Mouse (Mus musculus): Measurements from ENCODE around the gene Per3. TPM values are rescaled to one million over a fixed set of nuclear protein-coding genes. Genes with fewer than 3 reads are reported as not detected.

Gene Per3
- polyA plus RNA-seq, 1 experiment from 2014 or later: 6.9 TPM

DNA sequence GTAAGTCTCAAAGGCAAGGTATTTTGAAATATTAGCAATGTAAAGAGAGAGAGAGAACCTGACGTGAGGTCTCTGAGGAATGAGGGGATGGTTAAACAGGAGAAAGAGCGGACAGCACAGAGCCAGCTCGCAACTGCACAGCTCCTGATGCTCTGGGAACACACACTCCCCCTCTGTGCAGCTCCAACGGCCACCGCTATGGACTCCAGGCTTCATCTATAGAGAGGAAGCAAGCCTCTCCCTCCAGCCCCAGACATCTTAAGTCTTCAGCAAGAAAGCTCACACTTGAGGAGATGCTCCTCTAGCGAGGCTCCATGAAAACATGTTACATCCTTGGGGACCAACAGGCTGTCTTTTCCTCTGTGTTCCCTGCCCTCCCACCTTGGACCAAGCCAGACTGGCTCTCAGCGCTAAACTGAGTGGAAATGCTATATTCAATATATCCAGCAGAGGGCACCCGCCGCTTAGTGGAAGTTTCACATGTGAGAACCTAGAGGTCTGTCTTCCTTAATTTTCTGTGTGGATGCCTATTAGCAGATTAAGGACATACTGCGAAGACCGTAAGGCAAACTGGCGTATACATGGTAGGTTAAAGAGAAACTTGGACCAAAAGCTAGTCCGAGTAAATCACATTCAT is 28.8 kb upstream of the Per3 start:
- Histone ChIP-seq H3K27ac (ENCODE audit: low read length) (no peak overlapping the region), H3K27me3 (ENCODE audit: control insufficient read depth, insufficient read depth, low read length) (no peaks in the 10 kb centered on the region), H3K9me3 (replicated peaks; ENCODE audit: control insufficient read depth, low read length) (no peaks in the 10 kb centered on the region), H3K36me3 (ENCODE audit: control insufficient read depth, insufficient read depth) (peaks cover 23% of the 10 kb centered on the region), H3K4me3 (ENCODE audit: low read length) (no peak overlapping the region), H3K4me2 (ENCODE audit: low read depth, low read length) (no peak overlapping the region), H3K4me1 (ENCODE audit: control insufficient read depth, insufficient read depth, low read length) (peaks cover 9% of the 10 kb centered on the region; the same call in 1 of the 2 replicates), H3K9ac (ENCODE audit: low read length) (no peak overlapping the region)
- 50% methylated on average over 13 of the region's 13 CpGs for WGBS
- peak; percentile 23; the same call in 1 of the 2 replicates for ATAC-seq (replicated peaks; ENCODE audit: extremely low read depth, insufficient read depth, low FRiP score)

DNA sequence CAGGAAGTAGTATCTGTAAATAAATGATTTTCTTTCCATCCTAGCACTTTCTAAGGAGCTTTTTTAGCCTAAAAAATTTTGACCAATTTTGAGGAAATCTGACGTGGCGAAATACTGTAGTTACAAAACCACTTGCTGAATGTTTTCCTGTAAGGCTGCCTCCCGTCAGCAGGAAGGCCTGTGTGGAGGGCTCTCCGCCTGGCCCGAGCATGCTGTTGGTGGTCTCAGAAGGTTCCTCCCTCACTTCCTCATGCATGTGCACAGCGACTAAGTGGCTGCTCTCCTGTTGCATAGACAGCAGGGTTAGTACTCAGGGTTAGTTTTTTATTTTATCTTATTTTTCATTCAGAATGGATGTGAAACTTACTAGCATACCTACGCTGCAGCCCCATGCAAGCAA is 26.5 kb upstream of the Per3 start:
- Histone ChIP-seq H3K4me2 (ENCODE audit: low read depth, low read length) (no peak overlapping the region), H3K36me3 (ENCODE audit: control insufficient read depth, insufficient read depth) (peaks cover 10% of the 10 kb centered on the region), H3K27me3 (ENCODE audit: control insufficient read depth, insufficient read depth, low read length) (no peaks in the 10 kb centered on the region), H3K9ac (ENCODE audit: low read length) (no peak overlapping the region), H3K4me1 (ENCODE audit: control insufficient read depth, insufficient read depth, low read length) (peaks cover 9% of the 10 kb centered on the region; the same call in 1 of the 2 replicates), H3K9me3 (replicated peaks; ENCODE audit: control insufficient read depth, low read length) (no peaks in the 10 kb centered on the region), H3K4me3 (ENCODE audit: low read length) (no peak overlapping the region), H3K27ac (ENCODE audit: low read length) (no peak overlapping the region)
- ATAC-seq (replicated peaks; ENCODE audit: extremely low read depth, insufficient read depth, low FRiP score): no peak
- 74% methylated on average over 7 of the region's 7 CpGs for WGBS

DNA sequence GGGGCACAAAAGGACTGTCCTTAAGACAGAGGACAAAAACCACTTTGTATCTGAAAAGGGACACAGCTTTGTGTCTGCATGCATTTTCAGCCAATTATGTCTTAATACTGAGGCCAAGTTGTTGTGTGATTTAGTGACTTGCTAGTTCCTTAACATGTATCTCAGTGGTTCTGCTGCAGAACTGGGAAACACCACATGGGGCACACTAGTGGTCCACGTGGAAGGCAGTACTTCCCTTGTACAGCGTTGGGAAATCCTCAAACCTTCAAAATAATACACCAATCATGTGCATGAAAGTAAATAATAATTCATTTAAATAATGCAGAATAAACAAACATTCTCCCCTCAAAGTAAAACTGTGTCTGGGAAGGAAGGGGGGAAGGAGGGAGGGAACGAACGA is 24.3 kb upstream of the Per3 start:
- Histone ChIP-seq H3K27ac (ENCODE audit: low read length) (no peak overlapping the region), H3K9me3 (replicated peaks; ENCODE audit: control insufficient read depth, low read length) (no peaks in the 10 kb centered on the region), H3K9ac (ENCODE audit: low read length) (no peak overlapping the region), H3K4me2 (ENCODE audit: low read depth, low read length) (no peak overlapping the region), H3K27me3 (ENCODE audit: control insufficient read depth, insufficient read depth, low read length) (no peaks in the 10 kb centered on the region), H3K36me3 (ENCODE audit: control insufficient read depth, insufficient read depth) (peaks cover 10% of the 10 kb centered on the region), H3K4me3 (ENCODE audit: low read length) (no peak overlapping the region), H3K4me1 (ENCODE audit: control insufficient read depth, insufficient read depth, low read length) (0 out of 2 replicates have a peak, but pooled peaks cover under 1% of the 10 kb centered on the region)
- no peak for ATAC-seq (replicated peaks; ENCODE audit: extremely low read depth, insufficient read depth, low FRiP score)
- 63% methylated on average over 4 of the region's 4 CpGs for WGBS

DNA sequence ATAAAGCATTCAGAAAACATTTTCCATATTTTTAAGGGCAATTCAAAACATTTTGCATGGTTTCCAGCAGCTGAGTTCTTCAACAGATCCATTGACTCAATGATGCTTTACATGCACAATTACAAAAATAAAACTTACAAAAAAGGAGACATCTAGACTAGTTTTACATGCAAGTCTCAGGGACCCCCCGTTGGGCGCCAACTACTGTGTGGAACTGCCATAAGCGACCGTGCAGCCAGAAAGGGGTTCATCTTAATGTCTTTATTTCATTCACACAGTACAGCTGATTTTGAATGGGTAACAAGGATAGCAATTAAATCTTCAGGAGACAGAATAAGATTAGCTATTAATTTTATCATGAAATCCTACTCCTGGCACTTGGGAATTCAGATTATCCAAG is 15.1 kb upstream of the Per3 start:
- 96% methylated on average over 4 of the region's 4 CpGs for WGBS

DNA sequence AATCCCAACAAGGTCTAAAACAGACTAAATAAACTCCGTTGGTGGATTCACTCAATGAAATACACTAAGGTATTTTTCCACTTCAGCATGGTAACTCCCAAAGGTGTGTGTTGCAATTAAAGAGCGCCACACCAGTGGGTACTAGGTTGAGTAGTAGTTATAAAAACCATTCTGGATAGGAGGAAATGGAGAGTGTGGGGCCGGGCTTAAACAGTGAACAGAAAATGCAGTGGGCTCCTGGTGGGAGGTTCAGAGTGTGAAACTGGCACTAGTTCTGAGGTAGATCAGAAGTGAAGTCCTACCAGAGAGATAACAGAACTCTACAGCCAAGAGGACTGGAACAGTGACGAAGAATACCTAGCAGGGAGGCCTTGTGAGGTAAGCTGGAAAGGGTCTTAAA is 14.2 kb upstream of the Per3 start:
- peaks cover 15% of the 10 kb centered on the region for H3K36me3 ChIP-seq (ENCODE audit: control insufficient read depth, insufficient read depth)
- H3K4me2 ChIP-seq (ENCODE audit: low read depth, low read length): peak overlapping the region; percentile 66
- no peaks in the 10 kb centered on the region for H3K9me3 ChIP-seq (replicated peaks; ENCODE audit: control insufficient read depth, low read length)
- no peaks in the 10 kb centered on the region for H3K27me3 ChIP-seq (ENCODE audit: control insufficient read depth, insufficient read depth, low read length)
- H3K4me1 ChIP-seq (ENCODE audit: control insufficient read depth, insufficient read depth, low read length): peaks cover 5% of the 10 kb centered on the region
- ATAC-seq (replicated peaks; ENCODE audit: extremely low read depth, insufficient read depth, low FRiP score): no peak
- WGBS: 79% methylated on average over 4 of the region's 4 CpGs
- no peak overlapping the region; the same call in 1 of the 2 replicates for H3K4me3 ChIP-seq (ENCODE audit: low read length)
- no peak overlapping the region for H3K9ac ChIP-seq (ENCODE audit: low read length)
- H3K27ac ChIP-seq (ENCODE audit: low read length): peak overlapping the region; percentile 74

More for the DNA sequence above, 15.1 kb upstream of the Per3 start:
- Histone ChIP-seq H3K4me2 (ENCODE audit: low read depth, low read length) (no peak overlapping the region), H3K4me1 (ENCODE audit: control insufficient read depth, insufficient read depth, low read length) (peaks cover 5% of the 10 kb centered on the region), H3K4me3 (ENCODE audit: low read length) (no peak overlapping the region), H3K27me3 (ENCODE audit: control insufficient read depth, insufficient read depth, low read length) (no peaks in the 10 kb centered on the region), H3K36me3 (ENCODE audit: control insufficient read depth, insufficient read depth) (peaks cover 12% of the 10 kb centered on the region), H3K9me3 (replicated peaks; ENCODE audit: control insufficient read depth, low read length) (no peaks in the 10 kb centered on the region), H3K9ac (ENCODE audit: low read length) (no peak overlapping the region), H3K27ac (ENCODE audit: low read length) (no peak overlapping the region)
- no peak for ATAC-seq (replicated peaks; ENCODE audit: extremely low read depth, insufficient read depth, low FRiP score)

DNA sequence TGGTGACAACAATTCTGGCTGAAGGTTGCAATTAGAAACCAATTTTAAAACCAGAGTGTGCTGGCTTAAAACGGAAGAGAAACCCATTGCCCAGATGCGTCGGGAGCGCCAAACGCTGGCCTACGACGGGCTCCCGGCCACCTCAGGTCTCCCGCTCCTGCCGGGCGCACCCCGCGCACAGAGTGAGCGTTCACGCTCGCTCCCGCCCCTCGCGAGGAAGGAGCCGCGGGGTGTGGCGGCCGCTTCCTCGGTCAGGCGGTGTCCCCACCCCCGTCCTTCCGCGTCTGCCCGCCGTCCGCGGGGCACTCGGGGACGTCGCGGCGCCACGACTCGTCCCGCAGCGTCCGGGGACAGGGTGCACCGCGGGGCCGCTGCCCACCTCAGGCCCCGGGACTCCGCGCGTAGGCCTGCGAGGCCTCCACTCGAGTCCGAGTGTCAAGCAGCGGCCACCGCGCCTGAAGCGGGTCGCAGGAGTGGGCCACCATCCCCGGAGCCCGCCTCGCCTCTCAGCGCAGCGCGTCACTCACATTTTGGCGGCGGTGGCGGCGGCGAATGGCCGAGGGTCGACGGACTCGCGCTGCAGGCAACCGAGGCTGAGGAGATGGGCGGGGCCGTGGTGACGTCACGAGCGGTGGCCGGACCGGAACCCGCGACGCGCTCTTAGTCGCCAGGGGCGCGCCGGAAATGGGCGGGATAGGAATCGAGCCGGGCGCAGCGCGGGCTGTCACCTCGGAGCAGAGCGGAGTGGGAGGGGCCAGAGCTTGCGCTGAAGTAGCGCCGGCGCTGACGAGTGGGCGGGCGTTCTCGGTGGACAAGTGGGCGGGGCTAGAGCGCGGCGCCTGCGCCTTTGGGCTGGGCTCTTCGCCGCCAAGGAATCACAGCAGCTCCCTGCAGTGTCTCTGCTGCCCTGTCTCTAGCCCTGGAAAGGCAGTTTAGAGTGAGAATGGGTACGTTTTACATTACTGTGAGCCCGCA is 13.2 kb upstream of the Per3 start, which contains the start of gene Vamp3:
Gene Vamp3, minus strand, starts transcription at position 617 of the 975 bp plus-strand sequence.
- ATAC-seq (replicated peaks; ENCODE audit: extremely low read depth, insufficient read depth, low FRiP score): peak; percentile 100
- H3K9me3 ChIP-seq (replicated peaks; ENCODE audit: control insufficient read depth, low read length): no peaks in the 10 kb centered on the region
- H3K36me3 ChIP-seq (ENCODE audit: control insufficient read depth, insufficient read depth): peaks cover 21% of the 10 kb centered on the region
- H3K4me1 ChIP-seq (ENCODE audit: control insufficient read depth, insufficient read depth, low read length): peaks cover 5% of the 10 kb centered on the region
- WGBS: under 1% methylated on average over 111 of the region's 114 CpGs
- peak within 1 kb of the TSS; percentile 93 for H3K9ac ChIP-seq (ENCODE audit: low read length)
- no peaks in the 10 kb centered on the region for H3K27me3 ChIP-seq (ENCODE audit: control insufficient read depth, insufficient read depth, low read length)
- peak within 1 kb of the TSS; percentile 97 for H3K27ac ChIP-seq (ENCODE audit: low read length)
- H3K4me3 ChIP-seq (ENCODE audit: low read length): peak within 1 kb of the TSS; percentile 94
- H3K4me2 ChIP-seq (ENCODE audit: low read depth, low read length): peak within 1 kb of the TSS; percentile 84

DNA sequence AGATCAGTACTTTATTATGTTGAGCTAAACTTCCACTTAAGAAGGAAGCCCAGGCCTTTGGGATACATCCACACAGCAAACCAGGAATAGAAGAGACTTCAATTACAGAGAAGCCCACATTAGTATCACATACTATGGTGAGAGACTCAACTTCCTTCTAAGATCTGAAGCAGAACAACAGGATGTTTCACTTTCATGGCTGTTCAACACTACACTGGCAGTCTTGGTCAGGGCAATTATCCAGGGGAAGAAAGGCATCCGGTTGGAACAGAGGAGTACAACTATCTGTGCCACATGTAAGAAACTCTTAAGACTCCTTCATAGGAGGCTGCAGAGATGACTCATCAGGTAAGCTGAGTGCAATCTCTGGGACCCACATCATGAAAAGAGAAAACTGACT is 6.7 kb upstream of the Per3 start:
- Histone ChIP-seq H3K27me3 (ENCODE audit: control insufficient read depth, insufficient read depth, low read length) (no peaks in the 10 kb centered on the region), H3K9me3 (replicated peaks; ENCODE audit: control insufficient read depth, low read length) (no peaks in the 10 kb centered on the region), H3K4me1 (ENCODE audit: control insufficient read depth, insufficient read depth, low read length) (no peaks in the 10 kb centered on the region), H3K4me2 (ENCODE audit: low read depth, low read length) (no peak overlapping the region), H3K9ac (ENCODE audit: low read length) (no peak overlapping the region), H3K27ac (ENCODE audit: low read length) (no peak overlapping the region), H3K4me3 (ENCODE audit: low read length) (no peak overlapping the region), H3K36me3 (ENCODE audit: control insufficient read depth, insufficient read depth) (peaks cover 26% of the 10 kb centered on the region)
- WGBS: 89% methylated on average over 1 of the region's 1 CpGs
- ATAC-seq (replicated peaks; ENCODE audit: extremely low read depth, insufficient read depth, low FRiP score): no peak

DNA sequence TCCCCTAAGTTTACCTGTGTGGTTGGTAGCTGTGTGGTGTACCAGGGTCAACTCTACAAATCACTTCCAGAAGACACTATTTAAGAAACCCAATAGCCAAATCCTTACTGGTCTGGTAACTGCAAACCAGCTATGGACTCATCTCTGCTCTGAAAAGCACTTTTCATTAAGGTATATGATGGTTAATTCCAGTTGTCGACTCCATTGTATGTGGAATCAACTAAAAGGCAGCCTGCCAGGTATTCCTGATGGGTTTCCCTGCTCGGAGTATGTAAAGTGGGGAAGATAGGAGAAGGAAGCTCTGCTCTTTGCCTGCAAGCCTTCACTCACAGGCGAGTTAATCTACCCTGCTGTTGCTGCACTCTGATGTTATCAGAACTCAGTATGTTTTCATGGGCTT is 2.1 kb upstream of the Per3 start:
- no peak overlapping the region for H3K4me2 ChIP-seq (ENCODE audit: low read depth, low read length)
- no peak overlapping the region for H3K4me3 ChIP-seq (ENCODE audit: low read length)
- no peaks in the 10 kb centered on the region for H3K9me3 ChIP-seq (replicated peaks; ENCODE audit: control insufficient read depth, low read length)
- ATAC-seq (replicated peaks; ENCODE audit: extremely low read depth, insufficient read depth, low FRiP score): no peak
- H3K27ac ChIP-seq (ENCODE audit: low read length): no peak overlapping the region
- H3K36me3 ChIP-seq (ENCODE audit: control insufficient read depth, insufficient read depth): peaks cover 10% of the 10 kb centered on the region; the same call in 1 of the 2 replicates
- H3K27me3 ChIP-seq (ENCODE audit: control insufficient read depth, insufficient read depth, low read length): no peaks in the 10 kb centered on the region
- peaks cover 14% of the 10 kb centered on the region for H3K4me1 ChIP-seq (ENCODE audit: control insufficient read depth, insufficient read depth, low read length)
- H3K9ac ChIP-seq (ENCODE audit: low read length): no peak overlapping the region
- 79% methylated on average over 3 of the region's 3 CpGs for WGBS

Measured in heart, embryonic 16.5 days (tissue).